Mouse (Mus musculus): ENCODE data around the gene Gm17577. TPM values are rescaled to one million over a fixed set of nuclear protein-coding genes. Genes with fewer than 3 reads are reported as not detected.
"Not testable (repeated sequence)": the region's sequence is repeated elsewhere in the genome, so short reads cannot be mapped to it uniquely, and the experiment has no call there.

The Gm17577 gene
- polyA plus RNA-seq (2014; fragmentation: Nextera tagmentation; extraction: Ambion mirVana), result not detected in 2 replicates

- H3K27ac ChIP-seq (ENCODE audit: low read depth, low read length); ATAC-seq (ENCODE audit: low read depth); H3K9me3 ChIP-seq (ENCODE audit: control insufficient read depth, low read length); H3K36me3 ChIP-seq (ENCODE audit: control insufficient read depth, insufficient read depth, low read length); H3K4me2 ChIP-seq (ENCODE audit: low read depth, low read length); H3K9ac ChIP-seq (replicated peaks; ENCODE audit: low read depth, low read length); H3K4me1 ChIP-seq (ENCODE audit: control insufficient read depth, insufficient read depth, low read length); H3K27me3 ChIP-seq (ENCODE audit: control insufficient read depth, insufficient read depth, low read length); H3K4me3 ChIP-seq (ENCODE audit: low read depth, low read length): not testable (repeated sequence)
- no CpG with 5 or more reads among the region's 3 CpGs for whole genome bisulfite sequencing
Measured at GRCm38 (mm10) chrX:123246807-123247206, at the start of gene Gm17577. Gm17577 (minus strand) TSS chrX:123246907.

GRCm38 (mm10) chrX:123222381-123222780 lies 24.3 kb downstream of the Gm17577 start, which contains the start of gene Srsx:
Srsx (minus strand) TSS chrX:123222481.
- not testable (repeated sequence) for ATAC-seq (ENCODE audit: low read depth); H3K4me3 ChIP-seq (ENCODE audit: low read depth, low read length); H3K9me3 ChIP-seq (ENCODE audit: control insufficient read depth, low read length); H3K9ac ChIP-seq (replicated peaks; ENCODE audit: low read depth, low read length); H3K27me3 ChIP-seq (ENCODE audit: control insufficient read depth, insufficient read depth, low read length); H3K4me2 ChIP-seq (ENCODE audit: low read depth, low read length); H3K27ac ChIP-seq (ENCODE audit: low read depth, low read length); H3K36me3 ChIP-seq (ENCODE audit: control insufficient read depth, insufficient read depth, low read length); H3K4me1 ChIP-seq (ENCODE audit: control insufficient read depth, insufficient read depth, low read length)
- no CpG with 5 or more reads among the region's 1 CpGs for WGBS

Other genes with a start within 250 kb of the Gm17577 start
- not detected in 2 replicates for gene Gm17521, start 217.2 kb downstream of the Gm17577 start, polyA plus RNA-seq (2014; fragmentation: Nextera tagmentation; extraction: Ambion mirVana)
- gene Cldn34c1, start 143.4 kb downstream of the Gm17577 start, polyA plus RNA-seq (2014; fragmentation: Nextera tagmentation; extraction: Ambion mirVana), result 40.3 and 43.1 TPM in 2 replicates
- gene Srsx, start 24.4 kb downstream of the Gm17577 start, polyA plus RNA-seq (2014; fragmentation: Nextera tagmentation; extraction: Ambion mirVana), result not detected in 2 replicates